Mouse (Mus musculus) lung, embryonic 15.5 days (tissue): ENCODE measurements around the gene Fto. TPM values are rescaled to one million over a fixed set of nuclear protein-coding genes. Genes with fewer than 3 reads are reported as not detected.

Source experiments
- ATAC-seq: fragments of 200-750 bp; cut with Nextera tagmentation; 2 replicates; pipeline ENCODE4 v1.8.0; 2017; ENCODE audit warnings: moderate number of reproducible peaks, borderline replicate concordance; ENCODE audit not compliant: low FRiP score, low TSS enrichment; ENCODE audit errors: extremely low read depth
- H3K27ac ChIP-seq: fragments of 300-500 bp; sonication (generic); 2 replicates; pipeline ENCODE4 v1.5.1; 2015; ENCODE audit warnings: moderate library complexity, mild to moderate bottlenecking, inconsistent platforms
- H3K27me3 ChIP-seq: fragments of 300-500 bp; sonication (generic); 2 replicates; pipeline ENCODE4 v1.6.1; 2015; ENCODE audit warnings: inconsistent platforms
- H3K36me3 ChIP-seq: fragments of 300-500 bp; sonication (generic); 2 replicates; pipeline ENCODE4 v1.6.1; 2015; ENCODE audit warnings: inconsistent platforms
- H3K4me1 ChIP-seq: fragments of 300-500 bp; sonication (generic); 2 replicates; pipeline ENCODE4 v1.6.1; 2015; ENCODE audit warnings: inconsistent platforms
- H3K4me2 ChIP-seq: fragments of 300-500 bp; sonication (generic); 2 replicates; pipeline ENCODE4 v1.6.1; 2015; ENCODE audit warnings: inconsistent platforms, mild to moderate bottlenecking, moderate library complexity
- H3K4me3 ChIP-seq: fragments of 300-500 bp; sonication (generic); 2 replicates; pipeline ENCODE4 v1.5.1; 2015; ENCODE audit warnings: mild to moderate bottlenecking, inconsistent platforms
- H3K9ac ChIP-seq: fragments of 300-500 bp; sonication (generic); 2 replicates; pipeline ENCODE4 v1.6.1; 2015; ENCODE audit warnings: inconsistent platforms
- H3K9me3 ChIP-seq: fragments of 300-500 bp; sonication (generic); 2 replicates; pipeline ENCODE4 v1.6.1; 2016; ENCODE audit warnings: inconsistent platforms
- WGBS: fragments of 180-500 bp; shearing (Covaris S2); methylation state at CpG from one replicate; pipeline ENCODE4 v1.1.7; 2015; 5-methylcytosine and 5-hydroxymethylcytosine counted together
- polyA plus RNA-seq: library from polyadenylated mRNA; unstranded; fragments of >200 nt; fragmentation: Nextera tagmentation; extraction: Ambion mirVana; gene quantifications from 2 replicates; pipeline ENCODE4 v1.2.1, GENCODE M21; 2015

The Fto gene
- polyA plus RNA-seq, 1 experiment from 2014 or later = 91.2 TPM

DNA sequence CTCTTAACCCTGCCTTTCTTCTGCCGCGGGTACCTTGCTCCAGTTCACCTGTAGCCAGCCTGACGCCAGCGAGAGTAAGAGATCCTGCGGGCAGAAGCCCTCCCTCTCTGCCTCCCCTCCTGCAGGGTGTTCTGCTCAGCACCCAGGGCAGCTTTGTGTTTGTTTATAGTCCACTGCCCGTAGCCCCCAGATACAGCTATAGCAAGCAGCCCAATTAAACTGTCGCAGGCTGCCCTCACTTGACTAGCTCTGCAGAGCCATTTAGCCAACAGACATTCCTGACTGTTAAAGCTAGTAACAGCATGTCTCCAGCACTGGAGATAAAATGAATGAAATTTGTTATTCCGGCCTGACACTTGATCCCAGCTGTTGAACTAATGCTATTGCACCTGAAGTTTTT lies 233.3 kb downstream of the Fto start:
- H3K4me1 ChIP-seq = no peaks in the 10 kb centered on the region
- H3K36me3 ChIP-seq = no peaks in the 10 kb centered on the region
- H3K9ac ChIP-seq = no peak overlapping the region
- no peak overlapping the region for H3K27ac ChIP-seq
- no peaks in the 10 kb centered on the region for H3K9me3 ChIP-seq
- no peak overlapping the region for H3K4me2 ChIP-seq
- 51% methylated on average over 8 of the region's 8 CpGs for WGBS
- H3K4me3 ChIP-seq = no peak overlapping the region
- no peaks in the 10 kb centered on the region for H3K27me3 ChIP-seq
- no peak for ATAC-seq

DNA sequence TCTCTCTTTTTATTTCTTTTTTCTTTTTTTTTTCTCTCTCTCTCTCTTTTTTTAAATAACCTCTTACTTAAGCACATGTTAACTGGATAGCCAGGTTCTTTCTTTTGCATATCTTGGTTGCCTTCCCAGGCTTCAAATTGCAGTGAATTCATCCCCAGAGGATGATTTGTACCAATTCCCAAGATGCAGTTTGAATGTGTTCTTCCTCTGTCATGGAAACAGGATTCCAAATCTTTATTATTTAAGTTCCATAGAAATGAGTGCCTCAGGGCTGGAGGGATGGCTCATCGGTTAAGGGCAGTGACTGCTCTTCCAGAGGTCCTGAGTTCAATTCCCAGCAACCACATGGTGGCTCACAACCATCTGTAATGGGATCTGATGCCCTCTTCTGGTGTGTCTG lies 236.8 kb downstream of the Fto start:
- ATAC-seq = no peak
- H3K4me1 ChIP-seq = no peaks in the 10 kb centered on the region

DNA sequence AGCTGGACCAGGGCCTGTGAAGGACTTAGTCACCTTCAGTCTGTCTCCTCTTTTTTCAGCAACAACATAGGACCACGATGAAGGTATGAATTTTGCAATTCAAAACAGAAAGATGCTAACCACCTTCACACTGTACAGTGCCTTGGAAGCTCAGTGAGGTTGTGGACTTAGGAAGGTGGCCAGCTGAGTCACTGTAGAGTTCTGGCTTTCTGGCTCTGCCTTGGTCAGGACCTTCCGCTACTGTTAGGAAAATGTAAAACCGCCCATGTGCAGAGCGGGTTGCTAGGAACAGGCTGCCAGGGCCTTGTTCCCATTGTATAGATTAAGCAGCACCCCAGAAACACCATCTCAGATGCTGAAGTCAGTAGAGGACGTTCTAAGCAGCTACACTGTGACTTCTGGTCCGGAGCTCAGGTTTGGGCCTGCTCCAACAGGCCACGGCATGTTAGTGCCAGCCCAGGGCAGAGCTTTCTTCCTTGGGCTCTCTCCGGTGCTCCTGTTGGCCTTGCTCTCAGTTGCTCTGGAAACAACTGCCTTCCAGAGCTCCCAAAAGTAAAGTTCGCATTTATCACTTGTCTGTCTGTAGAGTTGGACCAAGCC lies 237.9 kb downstream of the Fto start:
- no peak overlapping the region for H3K4me3 ChIP-seq
- no peaks in the 10 kb centered on the region for H3K27me3 ChIP-seq
- H3K4me1 ChIP-seq = no peaks in the 10 kb centered on the region
- H3K36me3 ChIP-seq = no peaks in the 10 kb centered on the region
- H3K4me2 ChIP-seq = no peak overlapping the region
- H3K27ac ChIP-seq = no peak overlapping the region
- ATAC-seq = no peak
- 79% methylated on average over 9 of the region's 9 CpGs for WGBS
- no peaks in the 10 kb centered on the region for H3K9me3 ChIP-seq
- no peak overlapping the region for H3K9ac ChIP-seq

More for the DNA sequence above, 236.8 kb downstream of the Fto start:
- no peak overlapping the region for H3K27ac ChIP-seq
- WGBS = 91% methylated on average over 1 of the region's 1 CpGs
- no peak overlapping the region for H3K4me2 ChIP-seq
- H3K9ac ChIP-seq = no peak overlapping the region
- no peaks in the 10 kb centered on the region for H3K9me3 ChIP-seq
- H3K36me3 ChIP-seq = no peaks in the 10 kb centered on the region
- H3K27me3 ChIP-seq = no peaks in the 10 kb centered on the region
- no peak overlapping the region for H3K4me3 ChIP-seq

DNA sequence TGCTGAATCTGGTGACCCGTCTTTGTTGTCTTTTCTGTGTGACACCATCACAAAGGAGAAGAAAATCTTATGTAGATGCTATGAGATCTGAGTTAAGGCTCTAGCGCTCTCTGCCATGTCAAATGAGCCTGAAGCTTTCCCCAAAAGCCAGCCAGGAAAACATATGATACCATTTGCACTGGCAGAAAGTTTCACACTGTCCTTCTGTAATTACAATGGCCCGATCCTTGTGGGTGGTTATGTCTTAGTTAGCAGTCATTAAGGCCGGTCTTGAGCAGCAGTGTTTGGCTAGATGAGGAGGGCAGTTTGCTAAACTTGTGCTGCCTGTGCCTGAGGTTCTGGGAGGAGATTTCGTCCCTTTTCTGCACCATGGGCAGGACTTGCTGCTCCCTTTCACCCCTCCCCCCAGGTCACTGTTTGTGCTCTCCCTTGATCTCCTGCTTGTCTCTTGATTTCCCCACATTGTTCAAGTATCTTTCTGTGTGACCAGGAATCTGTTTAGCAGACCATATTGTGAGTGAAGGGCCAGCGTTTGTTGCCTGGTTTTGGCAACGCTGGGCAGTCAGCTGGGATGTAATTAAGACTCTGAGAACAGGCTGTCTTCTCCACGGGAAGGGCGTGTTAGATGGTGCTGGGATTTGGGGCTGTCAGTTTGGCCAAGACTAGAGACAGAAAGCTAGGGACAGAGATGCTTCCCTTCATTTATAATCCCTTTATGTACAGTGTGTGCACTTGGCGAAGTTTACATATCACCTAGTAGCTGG lies 238.6 kb downstream of the Fto start:
- Histone ChIP-seq H3K27me3 (no peaks in the 10 kb centered on the region), H3K9ac (no peak overlapping the region), H3K9me3 (no peaks in the 10 kb centered on the region), H3K27ac (no peak overlapping the region), H3K4me2 (no peak overlapping the region), H3K36me3 (no peaks in the 10 kb centered on the region), H3K4me1 (no peaks in the 10 kb centered on the region), H3K4me3 (no peak overlapping the region)
- WGBS = 62% methylated on average over 10 of the region's 10 CpGs
- ATAC-seq = no peak

DNA sequence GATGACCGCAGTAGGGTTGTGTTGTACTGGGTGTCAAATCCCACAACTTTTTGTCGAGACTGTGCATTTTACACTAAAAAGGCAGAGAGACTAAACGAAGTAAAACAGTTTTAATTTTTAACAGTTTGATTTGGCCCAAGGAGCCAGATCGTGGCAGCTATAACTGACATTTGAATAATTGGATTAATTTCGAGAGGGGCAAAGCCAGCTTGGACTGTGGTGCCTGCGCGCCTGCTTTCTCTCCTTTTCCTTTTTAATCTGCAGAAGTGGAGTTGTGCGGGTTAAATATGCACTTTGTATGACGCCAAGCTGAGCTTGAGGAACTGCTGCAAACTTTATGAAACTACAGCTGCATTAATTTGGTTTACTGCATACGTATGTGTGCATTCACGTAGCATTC lies 239.3 kb downstream of the Fto start:
- no peak overlapping the region for H3K27ac ChIP-seq
- H3K36me3 ChIP-seq = no peaks in the 10 kb centered on the region
- no peaks in the 10 kb centered on the region for H3K9me3 ChIP-seq
- H3K4me3 ChIP-seq = no peak overlapping the region
- H3K9ac ChIP-seq = no peak overlapping the region
- no peaks in the 10 kb centered on the region for H3K27me3 ChIP-seq
- no peaks in the 10 kb centered on the region for H3K4me1 ChIP-seq
- H3K4me2 ChIP-seq = no peak overlapping the region
- no peak for ATAC-seq
- 90% methylated on average over 11 of the region's 11 CpGs for WGBS

DNA sequence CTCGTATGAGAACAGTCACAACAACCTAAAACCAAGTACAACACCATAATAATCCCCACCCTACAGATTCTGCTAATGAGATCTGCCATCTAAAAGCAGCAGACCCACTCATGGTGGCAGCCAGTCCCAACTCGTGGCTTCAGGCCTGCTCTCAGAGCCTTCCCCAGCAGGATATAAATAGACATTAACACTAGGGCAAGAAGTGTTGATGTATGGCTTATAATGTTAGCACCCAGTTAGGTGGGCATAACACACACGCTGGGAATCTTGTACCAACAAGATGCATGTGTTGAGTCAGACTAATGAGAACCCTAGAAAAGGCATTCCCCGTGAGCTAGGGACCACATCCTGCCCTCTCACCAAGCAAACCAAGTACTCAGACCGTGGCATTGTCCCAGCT lies 240.1 kb downstream of the Fto start:
- Histone ChIP-seq H3K4me3 (no peak overlapping the region), H3K9ac (no peak overlapping the region), H3K9me3 (no peaks in the 10 kb centered on the region), H3K36me3 (no peaks in the 10 kb centered on the region), H3K4me2 (no peak overlapping the region), H3K27me3 (no peaks in the 10 kb centered on the region), H3K27ac (no peak overlapping the region), H3K4me1 (no peaks in the 10 kb centered on the region)
- ATAC-seq = no peak
- WGBS = 65% methylated on average over 5 of the region's 5 CpGs

DNA sequence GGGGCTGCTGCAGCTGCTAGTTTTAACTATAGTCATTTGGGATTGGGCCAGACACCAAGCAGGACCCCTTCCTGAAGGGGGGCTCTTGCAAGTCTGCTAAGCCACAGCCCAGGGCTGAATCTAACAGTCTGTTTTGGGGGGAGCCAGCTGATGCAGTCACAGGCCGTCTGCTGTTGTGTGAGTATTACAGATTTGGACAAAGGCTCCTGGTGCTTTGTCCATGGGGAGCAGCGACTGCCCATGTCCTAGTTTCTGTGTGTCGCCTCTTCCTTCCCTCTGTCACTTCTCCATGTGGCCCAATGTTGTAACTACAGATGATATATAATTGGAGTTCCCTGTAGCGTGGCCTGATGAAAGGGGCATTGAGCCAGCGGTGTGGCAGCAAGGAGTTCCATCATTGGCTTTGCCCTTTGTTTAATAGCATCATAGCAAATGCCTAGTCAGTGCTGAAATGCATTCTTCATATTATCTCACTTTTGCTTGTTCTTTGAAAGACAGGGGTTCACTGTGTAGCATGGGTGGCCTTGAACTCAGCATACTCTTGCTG lies 243.8 kb downstream of the Fto start:
- peaks cover 12% of the 10 kb centered on the region for H3K4me1 ChIP-seq
- no peak overlapping the region for H3K4me3 ChIP-seq
- H3K27ac ChIP-seq = no peak overlapping the region
- H3K27me3 ChIP-seq = no peaks in the 10 kb centered on the region
- H3K4me2 ChIP-seq = no peak overlapping the region
- H3K36me3 ChIP-seq = no peaks in the 10 kb centered on the region
- H3K9ac ChIP-seq = no peak overlapping the region
- H3K9me3 ChIP-seq = no peaks in the 10 kb centered on the region
- 83% methylated on average over 5 of the region's 5 CpGs for WGBS
- ATAC-seq = no peak

DNA sequence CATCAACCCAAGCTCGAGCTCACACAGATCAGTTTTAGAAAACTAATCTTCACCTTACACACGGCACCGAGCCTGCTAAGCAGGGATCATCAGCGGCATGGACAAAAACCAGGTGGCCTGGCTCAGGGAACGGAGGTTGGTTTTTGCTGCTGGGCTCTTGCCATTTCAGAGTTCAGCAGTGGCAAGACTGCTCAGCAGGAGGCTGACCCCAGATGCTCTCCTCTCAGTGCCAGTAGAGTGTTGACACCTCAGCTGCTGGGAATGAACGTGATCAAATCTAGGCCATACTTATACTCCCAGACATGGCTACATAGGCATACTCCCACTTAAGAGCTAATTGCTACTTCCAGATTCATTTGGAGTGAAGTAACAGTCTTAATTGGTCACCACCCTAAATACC lies 245.1 kb downstream of the Fto start:
- WGBS = 72% methylated on average over 6 of the region's 6 CpGs
- no peak overlapping the region for H3K27ac ChIP-seq
- no peak overlapping the region for H3K9ac ChIP-seq
- no peak for ATAC-seq
- H3K4me2 ChIP-seq = no peak overlapping the region
- peaks cover 24% of the 10 kb centered on the region for H3K4me1 ChIP-seq
- H3K27me3 ChIP-seq = no peaks in the 10 kb centered on the region
- no peaks in the 10 kb centered on the region for H3K36me3 ChIP-seq
- no peaks in the 10 kb centered on the region for H3K9me3 ChIP-seq
- H3K4me3 ChIP-seq = no peak overlapping the region

DNA sequence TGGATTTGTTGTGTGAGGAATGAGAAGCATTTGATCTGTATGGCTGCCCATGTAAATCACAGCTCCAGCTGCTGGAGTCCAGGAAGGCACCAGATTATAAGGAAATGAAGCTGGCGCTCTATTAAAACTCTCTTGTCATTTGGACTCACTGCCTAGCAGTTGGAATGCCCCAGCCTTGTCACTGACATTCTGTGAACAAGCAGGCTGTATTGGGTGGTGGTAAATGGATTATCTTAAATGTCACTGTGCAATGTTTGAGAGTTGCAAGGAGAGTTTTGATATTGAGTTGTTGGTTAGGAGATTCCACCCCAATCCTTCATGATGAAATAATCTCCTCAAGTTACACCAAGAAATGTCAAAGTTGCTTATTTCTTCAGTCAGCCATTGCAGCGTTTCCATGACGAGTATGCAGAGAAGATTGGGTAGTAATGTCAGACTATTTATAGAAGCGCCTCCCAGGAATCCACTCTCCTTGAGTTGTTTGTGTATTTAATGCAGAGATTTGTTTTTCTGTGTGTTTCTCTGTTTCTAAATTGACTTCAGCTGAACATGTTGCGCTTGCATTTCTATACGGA lies 246.8 kb downstream of the Fto start:
- no peak overlapping the region for H3K4me3 ChIP-seq
- H3K9me3 ChIP-seq = no peaks in the 10 kb centered on the region
- WGBS = 39% methylated on average over 6 of the region's 6 CpGs
- peak; percentile 80; the same call in 1 of the 2 replicates for ATAC-seq
- H3K27ac ChIP-seq = peak overlapping the region; percentile 69
- peaks cover 26% of the 10 kb centered on the region for H3K4me1 ChIP-seq
- H3K27me3 ChIP-seq = no peaks in the 10 kb centered on the region
- 0 out of 2 replicates have a peak overlapping the region, but pooled peaks have one; percentile 1 for H3K4me2 ChIP-seq
- H3K36me3 ChIP-seq = no peaks in the 10 kb centered on the region
- no peak overlapping the region for H3K9ac ChIP-seq

DNA sequence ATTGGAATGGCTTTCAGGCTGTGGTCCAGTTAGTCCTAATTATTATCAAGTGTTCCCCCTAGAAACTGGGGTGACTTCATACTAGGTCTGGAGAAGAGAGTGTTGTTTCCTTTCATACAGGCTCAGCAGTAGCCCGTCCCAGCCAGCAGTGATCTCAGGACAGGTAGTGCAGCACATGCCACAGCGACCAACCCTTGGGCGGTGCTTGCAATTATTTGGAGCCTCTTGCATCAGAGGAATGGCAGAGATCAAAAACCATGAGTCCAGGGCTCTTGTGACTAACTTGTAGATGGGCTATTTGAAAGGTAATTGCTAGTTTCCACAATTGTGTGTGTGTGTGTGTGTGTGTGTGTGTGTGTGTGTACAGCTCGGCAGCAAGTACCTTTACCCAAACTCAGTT lies 247.9 kb downstream of the Fto start:
- 88% methylated on average over 4 of the region's 4 CpGs for WGBS
- no peak overlapping the region for H3K9ac ChIP-seq
- no peak overlapping the region for H3K27ac ChIP-seq

DNA sequence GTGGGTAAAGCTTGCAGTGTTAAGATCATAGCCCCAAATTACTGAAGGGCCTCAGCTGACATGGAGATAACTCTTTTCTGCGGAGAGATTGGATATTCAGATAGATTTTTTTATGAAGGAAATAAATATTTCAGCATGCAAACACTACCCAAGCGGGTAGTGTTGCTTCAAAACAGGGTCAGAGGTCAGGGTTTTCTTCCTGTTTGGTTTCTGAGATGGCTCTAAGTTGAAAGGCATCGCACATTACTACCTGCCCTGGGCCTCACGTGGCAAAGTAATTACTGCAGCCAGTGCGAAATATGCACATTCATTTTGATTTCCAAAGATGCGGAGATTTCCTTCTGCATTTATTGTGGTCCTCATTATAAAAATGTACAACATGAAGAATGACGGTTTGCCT lies 249.3 kb downstream of the Fto start:
- Histone ChIP-seq H3K4me1 (peaks cover 38% of the 10 kb centered on the region), H3K36me3 (no peaks in the 10 kb centered on the region), H3K4me3 (no peak overlapping the region), H3K27ac (no peak overlapping the region), H3K27me3 (no peaks in the 10 kb centered on the region), H3K9me3 (no peaks in the 10 kb centered on the region), H3K9ac (no peak overlapping the region), H3K4me2 (no peak overlapping the region)
- ATAC-seq = no peak
- 65% methylated on average over 7 of the region's 7 CpGs for WGBS

More for the DNA sequence above, 247.9 kb downstream of the Fto start:
- Histone ChIP-seq H3K36me3 (no peaks in the 10 kb centered on the region), H3K4me2 (no peak overlapping the region), H3K4me1 (peaks cover 37% of the 10 kb centered on the region), H3K4me3 (no peak overlapping the region), H3K27me3 (no peaks in the 10 kb centered on the region), H3K9me3 (no peaks in the 10 kb centered on the region)
- ATAC-seq = no peak

DNA sequence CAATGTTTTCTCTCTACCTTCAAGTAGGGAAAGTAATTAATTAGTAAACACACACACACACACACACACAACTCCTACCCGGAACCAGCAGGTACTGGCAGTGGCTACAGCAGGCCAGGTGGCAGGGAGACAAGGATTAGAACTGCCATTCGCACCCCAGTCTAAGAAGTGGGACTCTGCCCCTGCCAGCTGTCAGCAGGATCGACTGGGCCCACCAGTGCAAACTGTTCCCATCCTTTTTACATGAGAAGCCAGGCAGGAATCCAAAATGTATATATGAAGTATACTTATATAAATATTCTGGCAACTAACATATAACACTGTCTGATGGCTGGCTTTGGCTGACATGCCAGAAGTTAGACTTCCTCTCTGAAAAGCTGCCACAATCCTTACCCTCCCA lies 250.0 kb downstream of the Fto start:
- whole genome bisulfite sequencing = 47% methylated on average over 3 of the region's 3 CpGs
- peak; percentile 41; the same call in 1 of the 2 replicates for ATAC-seq
- Histone ChIP-seq H3K9ac (no peak overlapping the region), H3K4me3 (no peak overlapping the region), H3K36me3 (no peaks in the 10 kb centered on the region), H3K4me1 (peaks cover 38% of the 10 kb centered on the region), H3K27me3 (no peaks in the 10 kb centered on the region), H3K9me3 (no peaks in the 10 kb centered on the region), H3K4me2 (no peak overlapping the region), H3K27ac (peak overlapping the region; percentile 46)
